Mouse (Mus musculus) lung, adult 2 months (tissue): Measurements from ENCODE around the gene Eefsec.

Experiments
- CTCF ChIP-seq: fragments of 200-500 bp; IDR thresholded peaks from 2 replicates; pipeline ENCODE4 v1.5.1; 2011; ENCODE audit warnings: mild to moderate bottlenecking, low read length, control low read depth; ENCODE audit not compliant: insufficient read depth
- POLR2A ChIP-seq: fragments of 200-500 bp; IDR thresholded peaks from 2 replicates; pipeline ENCODE4 v1.6.1; 2011; ENCODE audit warnings: low read depth, mild to moderate bottlenecking, control low read depth, low read length, borderline replicate concordance; ENCODE audit errors: extremely low read depth

DNA sequence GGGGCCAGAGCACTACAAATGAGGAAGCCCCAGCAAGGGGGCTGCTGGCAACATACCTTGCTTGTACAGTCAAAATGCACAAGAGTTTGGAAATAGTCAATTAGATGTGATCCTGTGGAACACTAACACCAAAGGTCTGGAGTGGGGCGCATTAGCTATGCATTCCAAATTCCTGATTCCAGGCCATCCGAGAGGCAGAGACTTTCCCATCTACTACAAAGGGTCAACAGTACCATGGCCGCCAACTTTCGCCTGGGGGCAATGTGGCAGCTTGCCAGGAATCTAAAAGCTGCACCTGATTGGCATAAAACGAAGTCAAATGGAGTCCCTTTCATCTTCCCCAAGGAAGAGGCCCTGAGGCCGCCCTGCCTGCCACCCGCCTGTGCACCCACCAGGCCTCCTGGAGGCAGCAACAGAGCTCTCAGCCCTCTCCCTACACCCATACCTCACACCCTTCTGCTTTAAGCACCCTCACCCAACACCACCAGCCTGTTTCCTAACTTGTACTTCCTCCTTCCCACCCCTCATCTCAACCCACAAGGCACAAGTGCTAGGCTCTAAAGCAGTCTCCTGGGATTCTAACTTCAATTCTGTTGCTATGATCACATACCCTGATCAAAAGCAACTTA lies 30.1 kb downstream of the Eefsec start:
- TF ChIP-seq POLR2A: no peak
- TF ChIP-seq CTCF: no peak
